Mouse (Mus musculus) brain, adult 10 weeks (tissue): Measurements from ENCODE around the gene Tlcd2. TPM values are rescaled to one million over a fixed set of nuclear protein-coding genes. Genes with fewer than 3 reads are reported as not detected.

Experiments used
- polyA plus RNA-seq: library from polyadenylated mRNA; stranded (reverse); fragments of 350-450 nt; fragmentation: Illumina TruSeq; extraction: RNeasy Lipid Tissue Mini Kit (QIAGEN cat#74804); gene quantifications from one replicate; pipeline ENCODE4 v1.2.3, GENCODE M21; 2015; ENCODE audit warnings: low read depth, low replicate concordance

The Tlcd2 gene
- polyA plus RNA-seq = 1.2 TPM

GRCm38 (mm10) chr11:75460844-75461742 lies at the start of gene Tlcd2:
TSS of gene Tlcd2 (plus strand) at chr11:75461715.

GRCm38 (mm10) chr11:75422013-75422792 lies 39.3 kb upstream of the Tlcd2 start, which contains the start of gene Serpinf1:
TSS of gene Serpinf1 (minus strand) at chr11:75422701.

GRCm38 (mm10) chr11:75439363-75439762 lies 22.2 kb upstream of the Tlcd2 start, which contains the start of gene Serpinf2:
TSS of gene Serpinf2 (minus strand) at chr11:75439591.

GRCm38 (mm10) chr11:75453991-75454930 lies 7.3 kb upstream of the Tlcd2 start, which contains the start of gene Wdr81:
TSS of gene Wdr81 (minus strand) at chr11:75454717.

GRCm38 (mm10) chr11:75486601-75487285 lies 25.2 kb downstream of the Tlcd2 start, which contains the start of gene Prpf8:
TSS of gene Prpf8 (plus strand) at chr11:75486816.

DNA sequence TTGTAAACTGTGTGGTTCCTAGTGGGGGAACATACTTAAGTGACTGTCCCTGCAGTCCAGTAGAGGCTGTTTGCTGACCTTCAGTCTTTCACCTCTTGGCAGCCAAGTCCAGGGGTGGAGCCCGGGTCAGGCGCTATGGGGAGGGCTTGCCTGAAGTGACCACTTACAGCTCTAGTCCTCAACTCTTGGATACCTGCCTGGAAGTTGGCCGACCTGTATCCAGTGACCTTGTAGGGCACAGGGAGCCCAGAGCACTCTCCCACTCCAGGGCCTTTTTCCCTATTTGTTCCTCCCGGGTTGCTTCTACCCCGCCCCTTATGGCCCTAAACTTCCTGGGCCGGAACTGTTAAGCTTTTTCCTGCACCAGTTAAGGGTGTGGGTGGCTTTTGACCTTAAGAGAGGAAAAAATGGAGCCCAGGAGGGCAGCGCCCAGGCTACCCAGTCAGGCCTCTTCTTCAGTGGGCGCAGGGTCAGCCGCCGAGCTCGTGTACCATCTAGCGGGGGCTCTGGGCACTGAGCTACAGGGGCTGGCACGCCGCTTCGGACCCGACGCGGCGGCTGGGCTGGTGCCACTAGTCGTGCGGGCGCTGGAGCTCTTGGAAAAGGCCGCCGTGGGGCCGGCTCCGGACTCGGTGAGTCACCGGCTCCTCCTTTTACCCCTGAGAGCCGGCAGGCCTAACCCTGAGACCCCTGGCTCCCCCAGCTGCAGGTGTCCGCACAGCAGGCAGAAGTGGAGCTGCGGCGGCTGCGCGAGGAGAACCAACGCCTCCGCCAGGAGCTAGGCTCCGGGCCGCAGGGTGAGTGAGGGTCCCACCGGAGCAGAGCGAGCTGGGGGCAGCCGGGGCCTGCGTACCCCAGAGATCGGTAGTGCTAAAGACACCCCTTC lies 48.5 kb downstream of the Tlcd2 start, which contains the start of gene Rilp:
Gene Rilp, plus strand, starts transcription at position 354 of the 886 bp plus-strand sequence.

GRCm38 (mm10) chr11:75513336-75513735 lies 51.8 kb downstream of the Tlcd2 start, which contains the start of gene Scarf1:
TSS of gene Scarf1 (plus strand) at chr11:75513540.

Other genes with a start within 250 kb of the Tlcd2 start
- gene Rpa1, start 113.4 kb upstream of the Tlcd2 start, polyA plus RNA-seq = 56.3 TPM
- 8.3 TPM for gene Smyd4, start 113.3 kb upstream of the Tlcd2 start, polyA plus RNA-seq
- 18.2 TPM for gene Serpinf1, start 39.0 kb upstream of the Tlcd2 start, polyA plus RNA-seq
- 0.34 TPM for gene Serpinf2, start 22.1 kb upstream of the Tlcd2 start, polyA plus RNA-seq
- 10.1 TPM for gene Wdr81, start 7.0 kb upstream of the Tlcd2 start, polyA plus RNA-seq
- gene Prpf8, start 25.1 kb downstream of the Tlcd2 start, polyA plus RNA-seq = 68.6 TPM
- 1.1 TPM for gene Rilp, start 48.4 kb downstream of the Tlcd2 start, polyA plus RNA-seq
- gene Scarf1, start 51.8 kb downstream of the Tlcd2 start, polyA plus RNA-seq = 1.3 TPM
- 23.8 TPM for gene Slc43a2, start 70.0 kb downstream of the Tlcd2 start, polyA plus RNA-seq
- 282 TPM for gene Pitpna, start 126.4 kb downstream of the Tlcd2 start, polyA plus RNA-seq
- 39.6 TPM for gene Inpp5k, start 169.3 kb downstream of the Tlcd2 start, polyA plus RNA-seq
- 12.5 TPM for gene Myo1c, start 188.8 kb downstream of the Tlcd2 start, polyA plus RNA-seq
- 122 TPM for gene Crk, start 217.5 kb downstream of the Tlcd2 start, polyA plus RNA-seq